Mouse (Mus musculus): ENCODE data around the gene Ctbp1.

DNA sequence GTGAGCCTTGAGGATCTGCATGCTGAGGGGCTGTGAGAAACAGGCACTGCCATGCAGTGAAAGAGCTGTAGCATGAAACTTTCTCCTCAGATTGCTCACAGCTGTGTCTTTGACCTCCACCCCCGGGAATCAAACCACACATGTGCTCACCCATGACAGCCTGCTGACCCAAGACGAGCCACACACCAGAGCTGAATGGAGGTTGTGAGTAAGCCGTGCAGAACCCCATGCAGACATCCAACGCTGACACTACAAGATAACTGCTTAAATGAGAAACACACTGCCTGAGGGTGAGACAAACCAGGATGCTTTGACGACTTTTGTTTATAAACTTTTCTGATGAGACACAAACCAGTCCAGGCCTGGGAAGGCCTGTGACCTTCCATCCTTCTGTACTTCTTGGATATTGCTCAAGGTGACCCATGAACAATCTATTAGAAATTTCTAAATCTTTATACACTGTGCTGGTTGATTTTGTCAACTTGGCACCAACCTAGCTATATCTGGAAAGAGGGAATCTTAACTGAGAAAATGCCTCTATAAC lies 30.3 kb downstream of the Ctbp1 start:
- TF ChIP-seq CTCF (IDR thresholded peaks at IDR 0.05; ENCODE audit: low read depth) (no peak), EP300 (IDR thresholded peaks at IDR 0.05; ENCODE audit: low read depth) (no peak)

Data from heart, postnatal 0 days (tissue).